Mouse (Mus musculus) hindbrain, embryonic 16.5 days (tissue): ENCODE data around the gene Serpinb5. TPM values are rescaled to one million over a fixed set of nuclear protein-coding genes. Genes with fewer than 3 reads are reported as not detected.
A peak's percentile ranks its signal among the peaks of the same experiment; 100 is the strongest.

ENCODE experiments used
- ATAC-seq: fragments of 200-750 bp; cut with Nextera tagmentation; 2 replicates; pipeline ENCODE4 v1.8.0; 2017; ENCODE audit warnings: moderate TSS enrichment, moderate library complexity
- H3K27ac ChIP-seq: fragments of 300-500 bp; sonication (generic); 2 replicates; pipeline ENCODE4 v1.5.1; 2014; ENCODE audit warnings: low read depth, mild to moderate bottlenecking, control low read depth, low read length, moderate library complexity
- H3K27me3 ChIP-seq: fragments of 300-500 bp; sonication (generic); replicated peaks from 2 replicates; pipeline ENCODE4 v1.6.1; 2014; ENCODE audit warnings: low read length; ENCODE audit not compliant: control insufficient read depth, insufficient read depth
- H3K36me3 ChIP-seq: fragments of 300-500 bp; sonication (generic); 2 replicates; pipeline ENCODE4 v1.6.1; 2014; ENCODE audit warnings: mild to moderate bottlenecking, low read length, moderate library complexity, mixed read lengths; ENCODE audit not compliant: control insufficient read depth, insufficient read depth
- H3K4me1 ChIP-seq: fragments of 300-500 bp; sonication (generic); 2 replicates; pipeline ENCODE4 v1.6.1; 2014; ENCODE audit warnings: low read depth, low read length; ENCODE audit not compliant: control insufficient read depth, insufficient read depth
- H3K4me2 ChIP-seq: fragments of 300-500 bp; sonication (generic); 2 replicates; pipeline ENCODE4 v1.6.1; 2014; ENCODE audit warnings: mild to moderate bottlenecking, low read length, control low read depth, moderate library complexity
- H3K4me3 ChIP-seq: fragments of 300-500 bp; sonication (generic); 2 replicates; pipeline ENCODE4 v1.5.1; 2014; ENCODE audit warnings: mild to moderate bottlenecking, low read length, control low read depth, moderate library complexity
- H3K9ac ChIP-seq: fragments of 300-500 bp; sonication (generic); 2 replicates; pipeline ENCODE4 v1.6.1; 2014; ENCODE audit warnings: low read depth, mild to moderate bottlenecking, control low read depth, low read length, moderate library complexity
- H3K9me3 ChIP-seq: fragments of 300-500 bp; sonication (generic); 2 replicates; pipeline ENCODE4 v1.6.1; 2014; ENCODE audit warnings: mild to moderate bottlenecking, low read length, moderate library complexity; ENCODE audit not compliant: control insufficient read depth
- WGBS: fragments of 180-500 bp; shearing (Covaris S2); extraction: QIAGEN DNeasy Blood & Tissue Kit; methylation state at CpG from one replicate; pipeline ENCODE4 v1.1.7; 2014; 5-methylcytosine and 5-hydroxymethylcytosine counted together
- polyA plus RNA-seq: library from polyadenylated mRNA; unstranded; fragments of >200 nt; fragmentation: Nextera tagmentation; extraction: Ambion mirVana; gene quantifications from 2 replicates; pipeline ENCODE4 v1.2.1, GENCODE M21; 2015

Serpinb5 gene
- polyA plus RNA-seq: not detected in 2 replicates

GRCm38 (mm10) chr1:106860847-106861246 is at the start of gene Serpinb5:
TSS of gene Serpinb5 (plus strand) at chr1:106861173.
- WGBS: 69% methylated on average over 8 of the region's 8 CpGs
- Histone ChIP-seq H3K9ac (no peak within 1 kb of the TSS), H3K27ac (no peak within 1 kb of the TSS), H3K4me2 (no peak within 1 kb of the TSS), H3K4me1 (no peaks in the 10 kb centered on the region), H3K36me3 (no peaks in the 10 kb centered on the region), H3K27me3 (no peaks in the 10 kb centered on the region), H3K9me3 (no peaks in the 10 kb centered on the region), H3K4me3 (no peak within 1 kb of the TSS)
- no peak for ATAC-seq

GRCm38 (mm10) chr1:106814864-106815263 is 46.1 kb upstream of the Serpinb5 start:
- Histone ChIP-seq H3K4me1 (no peaks in the 10 kb centered on the region), H3K9ac (no peak overlapping the region), H3K27ac (no peak overlapping the region), H3K27me3 (no peaks in the 10 kb centered on the region), H3K4me2 (no peak overlapping the region), H3K36me3 (no peaks in the 10 kb centered on the region), H3K9me3 (no peaks in the 10 kb centered on the region), H3K4me3 (no peak overlapping the region)
- no peak for ATAC-seq
- WGBS: 74% methylated on average over 5 of the region's 5 CpGs

DNA sequence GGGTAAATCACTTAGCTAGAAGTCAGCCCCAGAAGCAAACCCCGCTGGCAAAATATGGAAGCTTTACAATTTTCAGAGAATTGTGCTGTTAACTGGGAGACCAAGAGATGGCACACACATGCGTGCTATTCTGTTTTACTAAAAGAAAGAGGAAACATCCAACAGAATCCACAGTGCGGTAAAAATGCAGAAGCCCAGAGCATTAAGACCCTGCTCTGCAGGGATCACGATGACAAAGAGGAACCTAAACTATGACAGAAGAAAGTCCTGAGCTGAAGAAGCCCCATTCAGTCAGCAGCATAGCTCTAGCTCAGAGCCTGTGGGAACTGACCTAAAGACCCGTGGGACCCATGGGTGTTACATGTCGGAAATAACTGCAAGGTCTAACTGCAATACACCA is 45.7 kb upstream of the Serpinb5 start:
- Histone ChIP-seq H3K27ac (no peak overlapping the region), H3K36me3 (no peaks in the 10 kb centered on the region), H3K4me3 (no peak overlapping the region), H3K9ac (no peak overlapping the region), H3K27me3 (no peaks in the 10 kb centered on the region), H3K4me1 (no peaks in the 10 kb centered on the region), H3K4me2 (no peak overlapping the region), H3K9me3 (no peaks in the 10 kb centered on the region)
- 89% methylated on average over 6 of the region's 6 CpGs for WGBS
- no peak for ATAC-seq

GRCm38 (mm10) chr1:106816766-106817165 is 44.2 kb upstream of the Serpinb5 start:
- H3K27ac ChIP-seq: no peak overlapping the region
- 86% methylated on average over 11 of the region's 11 CpGs for WGBS

GRCm38 (mm10) chr1:106818323-106818722 is 42.6 kb upstream of the Serpinb5 start:
- no peak overlapping the region for H3K4me3 ChIP-seq
- ATAC-seq: no peak
- H3K9me3 ChIP-seq: no peaks in the 10 kb centered on the region
- H3K4me1 ChIP-seq: no peaks in the 10 kb centered on the region
- H3K27ac ChIP-seq: no peak overlapping the region
- WGBS: 20% methylated on average over 4 of the region's 4 CpGs
- H3K36me3 ChIP-seq: no peaks in the 10 kb centered on the region
- no peak overlapping the region for H3K4me2 ChIP-seq
- no peaks in the 10 kb centered on the region for H3K27me3 ChIP-seq
- H3K9ac ChIP-seq: no peak overlapping the region

More at GRCm38 (mm10) chr1:106816766-106817165, 44.2 kb upstream of the Serpinb5 start:
- Histone ChIP-seq H3K4me3 (no peak overlapping the region), H3K36me3 (no peaks in the 10 kb centered on the region), H3K4me2 (no peak overlapping the region), H3K9me3 (no peaks in the 10 kb centered on the region), H3K4me1 (no peaks in the 10 kb centered on the region), H3K27me3 (no peaks in the 10 kb centered on the region), H3K9ac (no peak overlapping the region)
- no peak for ATAC-seq

- WGBS: 59% methylated on average over 3 of the region's 3 CpGs
Measured at GRCm38 (mm10) chr1:106822297-106822696, 38.7 kb upstream of the Serpinb5 start.

DNA sequence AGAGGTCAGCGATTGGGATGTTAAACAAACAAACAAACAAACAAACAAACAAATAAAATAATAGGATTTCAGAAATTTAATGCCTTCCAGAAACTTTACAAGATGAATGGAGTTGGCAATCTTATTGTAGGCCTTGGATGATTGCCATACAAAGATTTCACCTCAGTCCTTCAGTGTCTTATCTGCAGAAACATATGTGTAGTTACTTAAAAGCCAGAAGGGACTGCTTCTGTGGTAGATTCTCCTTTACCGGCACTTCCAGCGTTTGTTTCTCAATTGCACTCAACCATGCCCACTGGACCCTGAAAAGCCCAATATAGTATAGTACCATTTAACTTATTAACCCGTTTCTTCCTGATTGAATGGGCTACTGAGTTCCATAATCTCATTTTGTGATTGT is 32.2 kb upstream of the Serpinb5 start:
- Histone ChIP-seq H3K4me2 (no peak overlapping the region), H3K4me1 (no peaks in the 10 kb centered on the region), H3K9ac (no peak overlapping the region), H3K9me3 (0 out of 2 replicates have a peak, but pooled peaks cover 3% of the 10 kb centered on the region), H3K36me3 (no peaks in the 10 kb centered on the region), H3K4me3 (no peak overlapping the region), H3K27me3 (no peaks in the 10 kb centered on the region), H3K27ac (no peak overlapping the region)
- WGBS: 81% methylated on average over 4 of the region's 4 CpGs
- no peak for ATAC-seq

More at GRCm38 (mm10) chr1:106822297-106822696, 38.7 kb upstream of the Serpinb5 start:
- Histone ChIP-seq H3K36me3 (no peaks in the 10 kb centered on the region), H3K27ac (no peak overlapping the region), H3K9me3 (no peaks in the 10 kb centered on the region), H3K9ac (no peak overlapping the region), H3K27me3 (no peaks in the 10 kb centered on the region), H3K4me3 (no peak overlapping the region), H3K4me1 (no peaks in the 10 kb centered on the region), H3K4me2 (no peak overlapping the region)
- peak; percentile 40; the same call in 1 of the 2 replicates for ATAC-seq

DNA sequence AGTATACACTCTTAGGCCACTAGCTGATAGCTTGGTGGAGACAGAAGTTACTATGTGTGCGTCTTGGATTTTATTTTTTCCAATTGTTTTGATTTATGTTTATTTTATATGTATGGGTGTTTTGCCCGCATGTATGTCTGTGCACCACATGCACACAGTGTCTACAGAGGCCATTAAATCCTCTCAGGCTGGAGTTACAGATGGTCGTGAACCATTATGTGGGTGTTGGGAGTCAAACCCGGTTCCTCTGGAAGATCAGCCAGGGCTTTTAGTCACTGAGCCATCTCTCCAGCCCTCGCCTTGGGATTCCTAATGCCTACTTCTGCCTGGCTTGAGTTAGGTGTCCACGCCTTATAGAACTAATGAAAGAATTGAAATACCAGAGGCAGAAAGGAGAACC is 4.6 kb downstream of the Serpinb5 start:
- Histone ChIP-seq H3K4me3 (no peak overlapping the region), H3K27me3 (no peaks in the 10 kb centered on the region), H3K4me2 (no peak overlapping the region), H3K9ac (no peak overlapping the region), H3K4me1 (no peaks in the 10 kb centered on the region), H3K36me3 (no peaks in the 10 kb centered on the region), H3K27ac (no peak overlapping the region), H3K9me3 (no peaks in the 10 kb centered on the region)
- WGBS: 90% methylated on average over 6 of the region's 6 CpGs
- no peak for ATAC-seq

- WGBS: 71% methylated on average over 5 of the region's 5 CpGs
- Histone ChIP-seq H3K4me1 (no peaks in the 10 kb centered on the region), H3K4me3 (no peak overlapping the region), H3K27ac (no peak overlapping the region), H3K27me3 (no peaks in the 10 kb centered on the region), H3K9ac (no peak overlapping the region), H3K9me3 (no peaks in the 10 kb centered on the region), H3K36me3 (no peaks in the 10 kb centered on the region), H3K4me2 (no peak overlapping the region)
- ATAC-seq: no peak
Measured at GRCm38 (mm10) chr1:106866029-106866428, 5.1 kb downstream of the Serpinb5 start.

- Histone ChIP-seq H3K4me3 (no peak overlapping the region), H3K4me2 (no peak overlapping the region), H3K9ac (no peak overlapping the region), H3K36me3 (no peaks in the 10 kb centered on the region), H3K4me1 (no peaks in the 10 kb centered on the region), H3K27me3 (no peaks in the 10 kb centered on the region), H3K27ac (no peak overlapping the region), H3K9me3 (no peaks in the 10 kb centered on the region)
- ATAC-seq: no peak
- 77% methylated on average over 6 of the region's 6 CpGs for WGBS
Measured at GRCm38 (mm10) chr1:106866768-106867167, 5.8 kb downstream of the Serpinb5 start.
